Mouse (Mus musculus): ENCODE data around the gene Rnf43. TPM values are rescaled to one million over a fixed set of nuclear protein-coding genes. Genes with fewer than 3 reads are reported as not detected.

Rnf43 gene
- total and polyA plus RNA-seq, 3 experiments, result 14.6 to 17.3 TPM; not detected in 1

DNA sequence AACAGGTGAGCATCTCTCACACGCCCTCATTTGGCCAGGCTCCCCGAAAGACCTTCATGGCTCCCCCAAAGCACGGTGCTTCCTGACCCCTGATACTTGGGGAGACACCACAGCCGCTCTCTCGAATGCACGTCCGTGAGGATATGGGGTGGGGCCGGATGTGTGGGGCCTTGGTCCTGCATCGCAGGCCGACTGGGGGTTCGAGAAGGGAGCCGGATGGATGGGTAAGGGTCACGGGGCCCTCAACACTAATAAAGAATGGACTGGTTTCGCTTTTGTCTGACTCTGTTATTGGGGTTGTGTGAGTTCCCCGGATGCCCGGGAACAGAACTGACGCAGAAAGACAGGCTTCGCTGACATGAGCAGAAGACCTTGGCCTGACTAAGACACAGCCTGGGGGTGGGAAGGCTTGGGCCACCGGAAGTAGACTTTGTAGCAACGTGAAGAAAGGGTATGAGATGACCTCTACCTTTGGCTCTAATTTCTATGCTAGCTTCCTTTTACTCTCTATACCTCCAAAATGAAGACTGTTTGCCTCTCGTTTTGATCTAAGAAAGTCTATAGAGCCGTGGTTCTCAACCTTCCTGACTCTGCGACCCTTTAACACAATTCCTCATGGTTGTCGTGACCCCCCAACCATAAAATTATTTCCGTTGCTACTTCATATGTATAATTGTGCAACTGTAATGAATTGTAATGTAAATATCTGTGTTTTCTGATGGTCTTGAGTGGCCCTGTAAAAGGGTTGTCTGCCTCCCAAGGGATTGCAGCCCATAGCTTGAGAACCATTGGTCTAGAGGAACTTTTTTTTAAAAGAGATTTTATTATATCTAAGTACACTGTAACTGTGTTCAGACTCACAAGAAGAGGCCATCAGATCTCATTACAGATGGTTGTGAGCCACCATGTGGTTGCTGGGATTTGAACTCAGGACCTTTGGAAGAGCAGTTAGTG, 94.8 kb downstream of the Rnf43 start:
- Histone ChIP-seq H3K27me3 (ENCODE audit: control insufficient read depth in 1 of 2, insufficient read depth in 2 of 2, low read length in 2 of 2) (no peaks in the 10 kb centered on the region), H3K79me2 (ENCODE audit: control insufficient read depth, insufficient read depth, low read length, poor library complexity) (peaks cover 48% of the 10 kb centered on the region), H3K27ac (ENCODE audit: control insufficient read depth, low read depth, low read length) (peak overlapping the region; percentile 86), H3K4me1 (ENCODE audit: control insufficient read depth in 1 of 2, insufficient read depth in 2 of 2, low read length in 2 of 2) (peaks cover under 1 to 20% of the 10 kb centered on the region in 2 experiments; a peak in 3 of 4 replicates), H3K36me3 (ENCODE audit: control insufficient read depth in 1 of 2, insufficient read depth in 2 of 2, low read length in 2 of 2) (peaks cover 2 to 18% of the 10 kb centered on the region in 2 experiments; a peak in 3 of 4 replicates), H3K4me3 (ENCODE audit: control insufficient read depth in 1 of 2, insufficient read depth in 1 of 2, low read depth in 2 of 2, low read length in 2 of 2) (peak overlapping the region; percentile 25 to 94), H3K9me3 (replicated peaks; ENCODE audit: insufficient read depth, low read length) (no peaks in the 10 kb centered on the region), H3K9ac (ENCODE audit: control insufficient read depth, low read depth, low read length, poor library complexity, severe bottlenecking) (peak overlapping the region; percentile 95)
- DNase-seq (ENCODE audit: low read depth, low spot score), result peak; percentile 74
- TF ChIP-seq KAT2A (conservative IDR thresholded peaks at IDR 0.05; ENCODE audit: low read depth, low read length), result no peak
- TF ChIP-seq UBTF (IDR thresholded peaks at IDR 0.05; ENCODE audit: borderline replicate concordance, insufficient read depth, low read depth, low read length), result 0 out of 2 replicates have a peak, but pooled peaks have one; percentile 3
- no peak for TF ChIP-seq CTCF (IDR thresholded peaks at IDR 0.05 in 2 of 3, conservative IDR thresholded peaks at IDR 0.05 in 1 of 3; ENCODE audit: control insufficient read depth in 1 of 3, insufficient read depth in 1 of 3, low read depth in 2 of 3, low read length in 3 of 3, poor library complexity in 1 of 3, severe bottlenecking in 1 of 3)
- TF ChIP-seq TBP (IDR thresholded peaks at IDR 0.05; ENCODE audit: low read depth, low read length), result peak; percentile 60
- peak; percentile 32 to 55; a peak in 2 of 4 replicates for TF ChIP-seq POLR2A (IDR thresholded peaks at IDR 0.05; ENCODE audit: control insufficient read depth in 1 of 2, insufficient read depth in 1 of 2, low read depth in 1 of 2, low read length in 2 of 2, poor library complexity in 1 of 2)
- TF ChIP-seq ELF1 (IDR thresholded peaks at IDR 0.05; ENCODE audit: low read depth, low read length), result no peak
- no peak for TF ChIP-seq USF2 (IDR thresholded peaks at IDR 0.05; ENCODE audit: borderline replicate concordance in 1 of 2, insufficient read depth in 1 of 2, low read depth in 1 of 2, low read length in 2 of 2)
- TF ChIP-seq POLR2AphosphoS5 (IDR thresholded peaks at IDR 0.05; ENCODE audit: borderline replicate concordance, low read depth, low read length), result 0 out of 2 replicates have a peak, but pooled peaks have one; percentile 48
- TF ChIP-seq EP300 (IDR thresholded peaks at IDR 0.05; ENCODE audit: low read depth in 1 of 2, low read length in 2 of 2), result no peak

GRCm38 (mm10) chr11:87758161-87758911, 95.8 kb downstream of the Rnf43 start:
- no peaks in the 10 kb centered on the region for H3K9me3 ChIP-seq (replicated peaks; ENCODE audit: insufficient read depth, low read length)
- peak overlapping the region; percentile 86 for H3K27ac ChIP-seq (ENCODE audit: control insufficient read depth, low read depth, low read length)
- H3K27me3 ChIP-seq (ENCODE audit: control insufficient read depth in 1 of 2, insufficient read depth in 2 of 2, low read length in 2 of 2), result no peaks in the 10 kb centered on the region
- H3K4me1 ChIP-seq (ENCODE audit: control insufficient read depth in 1 of 2, insufficient read depth in 2 of 2, low read length in 2 of 2), result peaks cover 0 to 13% of the 10 kb centered on the region in 2 experiments; a peak in 2 of 4 replicates
- H3K36me3 ChIP-seq (ENCODE audit: control insufficient read depth in 1 of 2, insufficient read depth in 2 of 2, low read length in 2 of 2), result peaks cover 2 to 7% of the 10 kb centered on the region in 2 experiments; a peak in 3 of 4 replicates
- H3K9ac ChIP-seq (ENCODE audit: control insufficient read depth, low read depth, low read length, poor library complexity, severe bottlenecking), result peak overlapping the region; percentile 95
- TF ChIP-seq POLR2AphosphoS2 (IDR thresholded peaks at IDR 0.05; ENCODE audit: low read length) (no peak), POLR2A (IDR thresholded peaks at IDR 0.05; ENCODE audit: control insufficient read depth in 1 of 2, insufficient read depth in 1 of 2, low read depth in 1 of 2, low read length in 2 of 2, poor library complexity in 1 of 2) (peak; percentile 96 to 99), TBP (IDR thresholded peaks at IDR 0.05; ENCODE audit: low read depth, low read length) (peak; percentile 65; the same call in 1 of the 2 replicates), TAL1 (IDR thresholded peaks at IDR 0.05; ENCODE audit: low read length) (no peak), NELFE (IDR thresholded peaks at IDR 0.05; ENCODE audit: low read depth, low read length) (no peak), USF1 (IDR thresholded peaks at IDR 0.05; ENCODE audit: low read depth, low read length) (no peak), POLR2AphosphoS5 (IDR thresholded peaks at IDR 0.05; ENCODE audit: borderline replicate concordance, low read depth, low read length) (peak; percentile 99), MYB (IDR thresholded peaks at IDR 0.05; ENCODE audit: low read depth, low read length) (no peak)
- peaks cover 40% of the 10 kb centered on the region for H3K79me2 ChIP-seq (ENCODE audit: control insufficient read depth, insufficient read depth, low read length, poor library complexity)
- peak; percentile 95 for DNase-seq (ENCODE audit: low read depth, low spot score)
- peak overlapping the region in 1 of 2 experiments; percentile 94; a peak in 2 of 4 replicates for H3K4me3 ChIP-seq (ENCODE audit: control insufficient read depth in 1 of 2, insufficient read depth in 1 of 2, low read depth in 2 of 2, low read length in 2 of 2)
